Mouse (Mus musculus): Measurements from ENCODE around the gene Usp54. TPM values are rescaled to one million over a fixed set of nuclear protein-coding genes. Genes with fewer than 3 reads are reported as not detected.
A peak's percentile ranks its signal among the peaks of the same experiment; 100 is the strongest.
"Not testable (repeated sequence)": the region's sequence is repeated elsewhere in the genome, so short reads cannot be mapped to it uniquely, and the experiment has no call there.

Gene Usp54
- total RNA-seq, 2 experiments from 2014 or later, result 23.0 to 26.9 TPM

- no peak for DNase-seq
- intact Hi-C loops (cut with DNase I), result no loop called here
Measured at GRCm38 (mm10) chr14:20615075-20615474, 25.8 kb downstream of the Usp54 start.

GRCm38 (mm10) chr14:20612820-20613219, 28.0 kb downstream of the Usp54 start:
- intact Hi-C loops (cut with DNase I), result no loop called here

GRCm38 (mm10) chr14:20610146-20610545, 30.7 kb downstream of the Usp54 start:
- intact Hi-C loops (cut with DNase I), result no loop called here
- no peak for DNase-seq

More at GRCm38 (mm10) chr14:20612820-20613219, 28.0 kb downstream of the Usp54 start:
- no peak for DNase-seq

- DNase-seq, result no peak
- intact Hi-C loops (cut with DNase I), result no loop called here
Measured at GRCm38 (mm10) chr14:20609519-20609918, 31.3 kb downstream of the Usp54 start.

- no peak for DNase-seq
- intact Hi-C loops (cut with DNase I), result no loop called here
Measured at GRCm38 (mm10) chr14:20607396-20608126, 33.3 kb downstream of the Usp54 start.

GRCm38 (mm10) chr14:20601287-20601686, 39.6 kb downstream of the Usp54 start:
- intact Hi-C loops (cut with DNase I), result no loop called here
- DNase-seq, result no peak

- DNase-seq, result no peak
- intact Hi-C loops (cut with DNase I), result no loop called here
Measured at GRCm38 (mm10) chr14:20600203-20600602, 40.7 kb downstream of the Usp54 start.

GRCm38 (mm10) chr14:20599542-20599941, 41.3 kb downstream of the Usp54 start:
- intact Hi-C loops (cut with DNase I), result no loop called here
- DNase-seq, result no peak

- intact Hi-C loops (cut with DNase I), result no loop called here
- no peak for DNase-seq
Measured at GRCm38 (mm10) chr14:20595781-20596180, 45.1 kb downstream of the Usp54 start.

GRCm38 (mm10) chr14:20587458-20587857, 53.4 kb downstream of the Usp54 start:
- intact Hi-C loops (cut with DNase I), result no loop called here
- DNase-seq, result no peak

GRCm38 (mm10) chr14:20578822-20579407, 61.9 kb downstream of the Usp54 start:
- intact Hi-C loops (cut with DNase I), result loop anchor here (5.0 kb wide), 1 partner anchor 78 kb away; the partner anchor contains the start of gene Myoz1

GRCm38 (mm10) chr14:20576179-20576578, 64.7 kb downstream of the Usp54 start:
- intact Hi-C loops (cut with DNase I), result loop anchor here (5.0 kb wide), 1 partner anchor 81 kb away; the partner anchor contains the start of gene Myoz1
- DNase-seq, result peak; percentile 61

More at GRCm38 (mm10) chr14:20578822-20579407, 61.9 kb downstream of the Usp54 start:
- DNase-seq, result no peak

- intact Hi-C loops (cut with DNase I); DNase-seq: not testable (repeated sequence)
Measured at GRCm38 (mm10) chr14:20573196-20573595, 67.7 kb downstream of the Usp54 start.

GRCm38 (mm10) chr14:20565256-20566021, 75.4 kb downstream of the Usp54 start:
- DNase-seq, result no peak
- intact Hi-C loops (cut with DNase I), result no loop called here

- intact Hi-C loops (cut with DNase I), result no loop called here
Measured at GRCm38 (mm10) chr14:20564692-20565091, 76.2 kb downstream of the Usp54 start.

GRCm38 (mm10) chr14:20561897-20562296, 79.0 kb downstream of the Usp54 start:
- intact Hi-C loops (cut with DNase I), result no loop called here
- no peak for DNase-seq

More at GRCm38 (mm10) chr14:20564692-20565091, 76.2 kb downstream of the Usp54 start:
- no peak for DNase-seq

GRCm38 (mm10) chr14:20550136-20550535, 90.7 kb downstream of the Usp54 start:
- intact Hi-C loops (cut with DNase I), result no loop called here
- no peak for DNase-seq

GRCm38 (mm10) chr14:20546415-20546814, 94.4 kb downstream of the Usp54 start, which contains the start of gene Ppp3cb:
TSS of gene Ppp3cb (minus strand) at chr14:20546573.
- DNase-seq, result peak; percentile 94
- intact Hi-C loops (cut with DNase I), result no loop called here

GRCm38 (mm10) chr14:20545529-20546331, 95.1 kb downstream of the Usp54 start:
- intact Hi-C loops (cut with DNase I), result no loop called here
- DNase-seq, result peak; percentile 77

All from left cerebral cortex, postnatal 4 days (tissue).